Mouse (Mus musculus): ENCODE data around the gene Mapk1ip1.
A peak's percentile ranks its signal among the peaks of the same experiment; 100 is the strongest.

Gene Mapk1ip1

GRCm38 (mm10) chr7:138835028-138835427 is 11.0 kb downstream of the Mapk1ip1 start:
- no peak for DNase-seq

DNA sequence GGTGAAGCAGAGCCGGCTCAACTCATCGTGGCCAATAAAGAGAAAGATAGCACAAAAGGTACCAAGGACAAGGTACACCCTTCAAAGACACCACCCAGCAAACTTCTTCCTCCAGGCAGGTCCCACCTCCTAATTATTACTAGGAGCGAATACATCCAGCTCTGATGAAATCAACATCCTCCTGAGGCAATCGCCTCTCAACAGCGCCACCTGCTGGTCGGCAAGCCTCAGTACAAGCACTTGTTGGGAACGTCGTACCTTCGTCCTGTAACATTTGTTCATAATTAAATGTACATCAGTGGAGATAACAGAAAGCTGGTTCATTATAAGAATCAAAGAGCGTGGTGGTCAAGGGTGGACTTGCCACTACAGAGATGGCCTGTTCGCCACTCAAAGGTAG is 18.3 kb downstream of the Mapk1ip1 start:
- DNase-seq = peak; percentile 37 to 87

GRCm38 (mm10) chr7:138824995-138825756 is 20.9 kb downstream of the Mapk1ip1 start:
- DNase-seq = no peak

DNA sequence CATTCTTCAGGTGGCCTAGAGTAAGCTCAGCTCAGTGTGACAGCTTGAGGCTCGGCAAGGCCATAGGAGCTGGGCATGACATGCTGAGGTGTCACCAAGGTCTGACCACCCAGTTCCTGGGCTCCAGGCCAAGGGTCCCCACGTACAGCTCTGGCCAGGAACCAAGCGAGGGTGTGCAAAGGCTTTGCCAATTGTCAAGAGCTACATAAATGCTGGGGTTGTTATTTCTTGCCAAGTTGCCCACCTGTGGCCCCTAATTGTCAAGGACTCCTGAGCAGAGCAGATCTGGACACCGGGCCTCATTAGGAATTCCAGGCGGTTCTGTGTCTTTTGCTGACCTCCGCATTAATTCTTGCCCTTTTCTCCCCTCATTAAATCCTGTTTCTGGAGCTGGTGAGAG is 21.6 kb downstream of the Mapk1ip1 start:
- DNase-seq = no peak

- peak; percentile 8 to 56 for DNase-seq
These were observed 27.8 kb downstream of the Mapk1ip1 start for GRCm38 (mm10) chr7:138818314-138818713.

DNA sequence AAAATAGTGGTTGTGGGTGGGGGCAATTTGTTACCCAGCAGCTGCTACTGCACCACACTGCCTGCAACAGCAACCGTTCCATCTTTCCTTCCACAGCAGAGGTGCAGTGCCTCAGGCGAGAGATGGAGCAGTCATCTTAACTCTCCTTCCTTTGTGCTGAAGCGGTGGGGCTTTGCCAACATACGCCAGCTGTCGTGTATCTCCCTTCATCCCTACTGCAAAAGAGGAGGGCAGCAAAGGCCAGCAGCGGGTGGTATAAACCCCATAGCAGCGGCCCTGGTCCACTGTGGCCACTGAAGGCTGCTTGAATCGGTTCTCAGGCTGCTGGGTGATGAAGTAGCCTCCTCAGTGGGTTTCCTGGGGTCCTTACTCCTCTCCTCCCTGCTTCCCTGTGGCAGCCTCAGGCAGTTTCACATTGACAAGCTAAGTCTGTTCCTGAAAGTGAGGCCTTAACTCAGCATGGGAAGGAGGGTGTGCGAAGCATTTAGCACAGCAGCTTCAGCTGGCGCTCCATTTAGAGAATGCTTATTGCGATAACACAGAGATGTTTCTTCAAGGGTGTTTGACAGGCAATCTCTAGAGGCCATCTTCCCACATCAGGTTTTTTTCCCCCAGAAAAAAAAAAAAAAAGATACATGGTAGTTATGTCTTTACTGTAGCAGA is 32.7 kb downstream of the Mapk1ip1 start:
- DNase-seq = no peak

GRCm38 (mm10) chr7:138807146-138807545 is 38.9 kb downstream of the Mapk1ip1 start:
- DNase-seq = no peak

DNA sequence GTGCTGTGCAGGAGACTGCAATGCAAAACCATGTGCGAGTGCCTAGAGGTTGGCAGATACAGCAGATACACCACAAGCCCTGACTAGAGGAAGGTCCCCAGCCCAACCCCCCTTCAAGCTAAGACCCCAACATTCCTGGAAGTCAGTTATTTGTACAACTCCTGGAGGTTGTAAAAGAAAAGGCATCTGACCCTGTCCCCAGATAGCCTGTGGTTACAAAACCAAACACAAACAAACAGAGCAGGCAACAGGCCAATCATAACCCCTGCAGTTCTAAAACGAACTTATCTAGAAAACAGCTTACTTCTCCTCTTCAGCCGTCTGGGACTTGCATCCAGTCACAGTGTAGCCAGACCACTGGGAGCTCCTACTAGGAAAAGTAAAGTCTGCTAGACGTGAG is 42.7 kb downstream of the Mapk1ip1 start:
- peak; percentile 19 to 28 for DNase-seq

DNA sequence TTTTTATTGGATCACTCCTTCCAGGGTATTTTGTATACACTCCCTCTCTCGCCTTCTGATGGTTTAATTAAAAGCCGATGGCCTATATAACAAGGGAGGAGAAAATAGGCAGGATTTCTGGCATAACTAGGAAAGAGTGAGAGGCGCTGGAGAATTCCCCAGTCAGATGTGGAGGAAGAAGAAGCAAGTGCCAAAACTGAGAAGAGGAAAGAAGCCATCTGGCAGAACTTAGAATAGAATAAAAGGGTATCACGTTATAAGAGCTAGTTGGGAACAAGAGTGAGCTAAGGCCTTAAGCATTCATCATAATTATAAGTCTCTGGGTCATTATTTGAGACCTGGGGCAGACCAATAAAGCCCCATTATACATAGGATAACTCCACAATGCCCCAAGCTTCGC is 58.0 kb downstream of the Mapk1ip1 start:
- DNase-seq = no peak
